Mouse (Mus musculus) hindbrain, embryonic 14.5 days (tissue): ENCODE results near the gene Zcwpw1. TPM values are rescaled to one million over a fixed set of nuclear protein-coding genes. Genes with fewer than 3 reads are reported as not detected.
"Not testable (repeated sequence)": the region's sequence is repeated elsewhere in the genome, so short reads cannot be mapped to it uniquely, and the experiment has no call there.

ENCODE experiments used
- ATAC-seq: fragments of 200-750 bp; cut with Nextera tagmentation; 2 replicates; pipeline ENCODE4 v1.8.0; 2017; ENCODE audit warnings: moderate number of reproducible peaks, mild to moderate bottlenecking, moderate TSS enrichment, moderate library complexity; ENCODE audit not compliant: low FRiP score
- DNase-seq: peaks from one replicate; pipeline ENCODE4 v3.0.0-alpha.2; 2015; ENCODE audit warnings: low spot score
- H3K27ac ChIP-seq: fragments of 300-500 bp; sonication (generic); 2 replicates; pipeline ENCODE4 v1.5.1; 2014; ENCODE audit warnings: mild to moderate bottlenecking, moderate library complexity
- H3K27me3 ChIP-seq: fragments of 300-500 bp; sonication (generic); 2 replicates; pipeline ENCODE4 v1.6.1; 2014; ENCODE audit warnings: mild to moderate bottlenecking, low read length, mixed read lengths; ENCODE audit not compliant: control insufficient read depth, insufficient read depth
- H3K36me3 ChIP-seq: fragments of 300-500 bp; sonication (generic); replicated peaks from 2 replicates; pipeline ENCODE4 v1.6.1; 2014; ENCODE audit not compliant: control insufficient read depth, insufficient read depth
- H3K4me1 ChIP-seq: fragments of 300-500 bp; sonication (generic); replicated peaks from 2 replicates; pipeline ENCODE4 v1.6.1; 2014; ENCODE audit warnings: antibody characterized with exemption, low read length, mixed read lengths; ENCODE audit not compliant: control insufficient read depth, insufficient read depth
- H3K4me2 ChIP-seq: fragments of 300-500 bp; sonication (generic); replicated peaks from 2 replicates; pipeline ENCODE4 v1.6.1; 2014; ENCODE audit warnings: mild to moderate bottlenecking, moderate library complexity
- H3K4me3 ChIP-seq: fragments of 300-500 bp; sonication (generic); replicated peaks from 2 replicates; pipeline ENCODE4 v1.5.1; 2014; ENCODE audit warnings: mild to moderate bottlenecking, low read length
- H3K9ac ChIP-seq: fragments of 300-500 bp; sonication (generic); 2 replicates; pipeline ENCODE4 v1.6.1; 2014
- H3K9me3 ChIP-seq: fragments of 300-500 bp; sonication (generic); 2 replicates; pipeline ENCODE4 v1.6.1; 2016; ENCODE audit warnings: low read length; ENCODE audit not compliant: control insufficient read depth
- WGBS: fragments of 180-500 bp; shearing (Covaris S2); extraction: QIAGEN DNeasy Blood & Tissue Kit; methylation state at CpG from one replicate; pipeline ENCODE4 v1.1.7; 2014; 5-methylcytosine and 5-hydroxymethylcytosine counted together
- polyA plus RNA-seq: library from polyadenylated mRNA; unstranded; fragments of >200 nt; fragmentation: Nextera tagmentation; extraction: Ambion mirVana; gene quantifications from 2 replicates; pipeline ENCODE4 v1.2.1, GENCODE M21; 2014

Gene Zcwpw1
- polyA plus RNA-seq, 1 experiment from 2014 or later: 8.3 TPM

GRCm38 (mm10) chr5:137836611-137837010 is 49.0 kb downstream of the Zcwpw1 start:
- Histone ChIP-seq H3K36me3 (no peaks in the 10 kb centered on the region), H3K9ac (no peak overlapping the region), H3K4me3 (no peak overlapping the region), H3K4me2 (no peak overlapping the region), H3K27me3 (no peaks in the 10 kb centered on the region), H3K27ac (no peak overlapping the region), H3K9me3 (no peaks in the 10 kb centered on the region), H3K4me1 (no peaks in the 10 kb centered on the region)
- ATAC-seq (no peak), DNase-seq (no peak)

- H3K27ac ChIP-seq, H3K27me3 ChIP-seq, H3K4me1 ChIP-seq, H3K9ac ChIP-seq, ATAC-seq, H3K4me3 ChIP-seq, H3K4me2 ChIP-seq, H3K36me3 ChIP-seq, H3K9me3 ChIP-seq, DNase-seq: not testable (repeated sequence)
Measured at GRCm38 (mm10) chr5:137837110-137837509, 49.5 kb downstream of the Zcwpw1 start.

GRCm38 (mm10) chr5:137850313-137850712 is 62.7 kb downstream of the Zcwpw1 start:
- not testable (repeated sequence) for H3K36me3 ChIP-seq, H3K4me2 ChIP-seq, DNase-seq, H3K27me3 ChIP-seq, H3K27ac ChIP-seq, H3K4me1 ChIP-seq, H3K9me3 ChIP-seq, ATAC-seq, H3K4me3 ChIP-seq, H3K9ac ChIP-seq
- 90% methylated on average over 1 of the region's 1 CpGs for WGBS

- DNase-seq, H3K27me3 ChIP-seq, H3K4me1 ChIP-seq, H3K4me2 ChIP-seq, H3K4me3 ChIP-seq, H3K9ac ChIP-seq, H3K36me3 ChIP-seq, H3K9me3 ChIP-seq, ATAC-seq, H3K27ac ChIP-seq: not testable (repeated sequence)
- WGBS: 86% methylated on average over 3 of the region's 3 CpGs
Measured at GRCm38 (mm10) chr5:137854907-137855306, 67.3 kb downstream of the Zcwpw1 start.

DNA sequence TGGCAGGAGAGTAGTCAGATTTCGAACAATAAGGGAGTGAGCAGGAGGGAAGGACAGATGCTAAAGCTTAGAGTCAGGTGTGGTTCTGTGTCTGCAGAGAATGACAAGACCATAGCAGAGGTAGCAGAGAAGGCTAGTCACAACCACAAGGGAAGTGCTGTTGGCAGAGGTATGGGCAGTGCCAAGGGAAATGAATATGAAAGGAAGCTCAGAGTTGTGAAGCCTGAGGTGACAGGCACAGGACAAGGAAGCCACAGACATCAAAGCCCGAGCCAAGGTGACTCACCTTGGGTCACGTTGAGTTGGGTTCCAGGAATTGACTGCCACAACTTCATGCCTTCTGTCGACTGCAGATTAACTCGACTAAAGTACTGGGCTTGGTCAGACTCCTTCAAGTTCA is 69.3 kb downstream of the Zcwpw1 start:
- H3K4me2 ChIP-seq, H3K27ac ChIP-seq, DNase-seq, H3K9me3 ChIP-seq, H3K27me3 ChIP-seq, H3K9ac ChIP-seq, ATAC-seq, H3K4me1 ChIP-seq, H3K4me3 ChIP-seq, H3K36me3 ChIP-seq: not testable (repeated sequence)
- WGBS: 81% methylated on average over 4 of the region's 5 CpGs

GRCm38 (mm10) chr5:137857960-137858710 is 70.5 kb downstream of the Zcwpw1 start, which contains the start of gene Pilrb1:
Gene Pilrb1, minus strand, starts transcription at chr5:137858106.
- not testable (repeated sequence) for ATAC-seq, H3K4me1 ChIP-seq, H3K4me2 ChIP-seq, H3K27ac ChIP-seq, DNase-seq, H3K9ac ChIP-seq, H3K4me3 ChIP-seq, H3K9me3 ChIP-seq, H3K36me3 ChIP-seq, H3K27me3 ChIP-seq
- 75% methylated on average over 1 of the region's 2 CpGs for WGBS

- not testable (repeated sequence) for H3K27ac ChIP-seq, H3K9me3 ChIP-seq, H3K4me2 ChIP-seq, H3K4me3 ChIP-seq, H3K4me1 ChIP-seq, H3K27me3 ChIP-seq, H3K36me3 ChIP-seq, ATAC-seq, H3K9ac ChIP-seq, DNase-seq
- WGBS: 97% methylated on average over 1 of the region's 1 CpGs
Measured at GRCm38 (mm10) chr5:137864008-137864407, 76.4 kb downstream of the Zcwpw1 start.

DNA sequence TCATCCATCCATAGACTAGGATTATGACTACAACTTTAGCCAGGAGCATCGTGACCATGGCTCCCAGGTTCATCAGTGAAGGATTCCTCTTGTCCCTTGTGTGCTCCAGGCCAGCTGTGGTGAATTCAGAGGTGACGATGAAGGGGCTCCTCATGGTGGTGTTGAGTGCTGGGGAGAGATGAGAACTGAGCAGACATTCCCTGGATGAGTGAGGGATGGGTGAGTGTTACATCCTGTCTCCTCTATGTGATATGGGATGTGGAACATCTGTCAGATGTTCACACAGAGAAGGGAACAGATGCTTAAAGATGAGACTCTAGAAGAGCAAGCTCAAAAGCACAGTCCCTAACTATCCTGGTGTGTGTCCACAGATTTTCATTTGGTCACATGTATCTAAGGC is 81.0 kb downstream of the Zcwpw1 start:
- H3K9ac ChIP-seq, H3K4me2 ChIP-seq, H3K27ac ChIP-seq, DNase-seq, H3K36me3 ChIP-seq, H3K27me3 ChIP-seq, H3K9me3 ChIP-seq, H3K4me3 ChIP-seq, H3K4me1 ChIP-seq, ATAC-seq: not testable (repeated sequence)
- 84% methylated on average over 2 of the region's 2 CpGs for WGBS

DNA sequence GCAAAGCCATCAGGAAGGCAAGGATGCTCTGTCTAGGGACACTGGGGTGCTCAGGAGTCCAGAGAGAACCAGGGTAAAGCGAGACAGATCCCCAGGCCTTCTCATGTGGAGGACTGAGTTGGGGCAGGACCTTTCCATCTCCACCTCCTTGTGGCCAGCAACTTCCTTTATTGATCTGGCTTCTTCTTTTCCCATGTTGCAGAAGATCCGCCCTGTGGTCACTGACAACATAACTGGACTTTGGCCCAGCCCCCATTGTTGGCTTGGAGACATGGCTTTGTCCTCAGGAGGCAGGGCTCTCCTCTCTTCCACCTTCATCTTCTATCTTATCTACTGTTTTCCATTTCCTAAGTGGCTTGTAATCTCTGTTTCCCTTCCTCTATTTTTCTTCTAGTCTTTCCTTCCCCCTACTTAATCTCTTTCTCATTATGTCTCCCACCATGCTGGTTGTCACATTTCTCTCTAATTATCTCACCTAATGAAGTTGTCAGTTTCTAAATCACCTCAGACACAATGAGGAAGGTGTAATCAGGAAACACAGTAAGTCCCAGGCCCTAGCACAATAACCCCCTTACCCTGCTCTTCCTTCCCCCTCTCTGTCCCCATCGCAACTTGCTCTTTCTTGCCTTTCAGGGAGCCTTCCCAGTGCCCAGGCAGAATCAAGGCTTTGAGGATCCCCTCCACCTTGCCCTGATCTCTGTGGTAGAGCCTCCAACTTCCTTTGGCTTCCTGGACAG is 84.2 kb downstream of the Zcwpw1 start, which contains the start of gene Pilrb2:
Pilrb2 (minus strand) TSS at position 172 of the 737 bp plus-strand sequence.
- not testable (repeated sequence) for DNase-seq, H3K27me3 ChIP-seq, ATAC-seq, H3K9me3 ChIP-seq, H3K4me1 ChIP-seq, H3K36me3 ChIP-seq, H3K27ac ChIP-seq, H3K4me3 ChIP-seq, H3K4me2 ChIP-seq, H3K9ac ChIP-seq
- 66% methylated on average over 2 of the region's 3 CpGs for WGBS
